Mouse (Mus musculus): Measurements from ENCODE around the gene Ube2z.
A peak's percentile ranks its signal among the peaks of the same experiment; 100 is the strongest.

The Ube2z gene

DNA sequence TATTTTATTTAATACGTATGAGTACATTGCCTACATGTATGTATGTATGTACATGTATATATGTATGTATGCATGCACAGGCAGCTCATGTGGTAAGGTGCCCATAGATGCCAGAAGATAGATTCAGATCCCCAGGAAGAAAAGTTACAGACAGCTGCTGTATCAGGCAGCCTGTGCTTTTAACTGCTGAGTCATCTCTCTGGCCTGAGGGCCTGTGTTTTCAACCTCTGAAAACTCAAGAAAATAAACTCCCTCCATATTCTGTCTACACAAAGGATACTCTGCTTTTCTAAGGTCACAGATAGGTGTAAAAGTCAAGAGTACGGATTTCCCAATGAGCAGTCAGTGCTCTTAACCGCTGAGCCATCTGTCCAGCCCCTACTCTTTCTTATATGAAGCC, 14.3 kb downstream of the Ube2z start:
- no peak for DNase-seq

DNA sequence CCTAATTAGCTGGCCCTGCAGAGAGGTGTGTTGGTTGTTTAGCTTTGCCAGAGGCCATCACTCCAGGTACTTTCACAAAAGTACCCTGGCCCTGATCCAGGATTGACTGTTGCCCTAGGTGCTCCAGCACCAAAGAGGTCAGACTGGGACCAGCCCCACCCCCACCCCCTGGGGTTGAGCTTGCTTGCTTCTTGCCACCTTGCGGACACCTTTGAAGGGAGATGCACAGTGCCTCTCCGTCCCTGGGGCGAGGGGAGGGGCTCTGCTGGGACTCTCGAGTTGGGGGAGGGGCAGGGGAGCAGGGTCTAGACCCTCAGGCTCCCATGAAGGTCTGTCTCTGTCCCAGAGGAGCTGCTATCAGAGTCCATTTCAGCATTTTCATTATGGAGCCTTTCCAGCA, 15.2 kb downstream of the Ube2z start:
- no peak for DNase-seq

DNA sequence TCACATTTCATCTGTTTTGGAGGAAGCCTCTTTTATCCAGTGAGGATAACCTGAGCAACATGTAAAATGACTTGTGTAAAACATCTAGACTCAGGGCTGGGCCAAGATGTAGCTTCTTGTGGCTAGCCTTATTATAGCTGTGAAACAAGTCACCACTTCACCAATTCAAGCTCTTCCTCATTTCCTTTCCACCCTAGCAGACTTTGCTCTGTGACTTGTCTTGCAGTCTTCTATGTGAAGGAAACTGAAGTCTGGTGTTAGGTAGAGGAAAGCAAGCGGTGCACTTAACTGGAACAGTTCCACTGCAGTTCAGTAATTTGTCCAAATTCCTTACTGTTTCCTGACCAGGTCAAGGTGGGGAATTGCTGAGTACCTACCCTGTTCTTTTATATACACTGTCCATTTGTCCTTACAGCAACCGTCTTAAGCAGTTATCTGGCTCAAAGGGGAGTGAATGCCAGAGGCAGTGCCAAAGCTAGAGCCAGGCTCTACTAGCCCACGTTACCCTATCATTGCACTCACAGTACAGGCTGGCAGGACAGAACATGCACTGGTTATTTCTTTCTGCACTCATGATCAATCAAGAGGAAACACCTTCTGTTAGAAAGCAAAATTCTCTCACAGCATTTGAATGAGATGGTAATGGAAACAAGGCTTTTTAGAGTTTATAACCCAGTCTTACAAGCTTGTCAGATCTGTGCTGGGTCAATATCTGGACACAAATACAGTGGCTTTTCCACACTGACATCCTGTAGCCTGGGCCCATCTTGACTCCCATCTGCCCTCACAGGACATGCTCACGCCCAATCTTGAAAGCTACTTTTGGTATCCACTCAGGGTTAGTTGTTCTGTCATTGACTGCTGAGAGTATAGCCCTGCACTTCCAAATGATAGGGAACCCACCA, 17.5 kb downstream of the Ube2z start:
- no peak for DNase-seq

DNA sequence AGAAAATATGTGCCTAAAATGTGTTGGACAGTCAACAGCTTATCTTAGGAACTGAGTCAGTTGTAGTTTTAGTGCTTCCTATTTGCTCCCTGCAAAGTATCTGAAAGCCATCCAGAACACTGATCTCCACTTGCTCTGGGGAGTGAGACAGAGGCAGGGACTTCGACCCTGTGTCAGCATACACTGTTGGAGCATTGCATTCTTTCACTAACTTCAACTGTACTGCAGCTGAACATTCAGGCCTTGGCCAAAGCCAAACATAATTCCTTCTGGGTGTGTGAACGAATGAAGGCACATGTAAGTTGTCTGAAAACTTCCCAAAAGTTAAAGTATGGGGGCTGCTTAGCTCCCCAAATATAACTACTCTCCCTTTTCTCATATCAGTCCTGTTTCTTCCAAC, 18.4 kb downstream of the Ube2z start:
- DNase-seq = no peak

DNA sequence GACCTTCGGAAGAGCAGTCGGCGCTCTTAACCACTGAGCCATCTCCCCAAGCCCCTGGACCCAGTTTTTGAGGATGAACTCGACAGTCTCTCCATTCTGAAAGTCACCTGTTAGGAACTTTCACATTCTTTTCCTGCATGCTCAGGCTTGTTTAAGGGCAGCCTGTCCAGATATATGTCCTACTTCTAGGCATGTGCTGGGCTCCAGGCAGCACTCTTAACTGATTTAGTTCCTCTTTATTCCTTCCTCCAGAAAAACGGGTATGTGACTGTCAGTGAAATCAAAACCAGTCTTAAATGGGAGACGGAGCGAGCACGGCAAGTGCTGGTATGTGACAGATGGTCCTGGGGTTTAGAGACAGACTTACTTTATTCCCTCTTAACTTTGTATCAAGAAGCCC, 19.2 kb downstream of the Ube2z start:
- no peak for DNase-seq

DNA sequence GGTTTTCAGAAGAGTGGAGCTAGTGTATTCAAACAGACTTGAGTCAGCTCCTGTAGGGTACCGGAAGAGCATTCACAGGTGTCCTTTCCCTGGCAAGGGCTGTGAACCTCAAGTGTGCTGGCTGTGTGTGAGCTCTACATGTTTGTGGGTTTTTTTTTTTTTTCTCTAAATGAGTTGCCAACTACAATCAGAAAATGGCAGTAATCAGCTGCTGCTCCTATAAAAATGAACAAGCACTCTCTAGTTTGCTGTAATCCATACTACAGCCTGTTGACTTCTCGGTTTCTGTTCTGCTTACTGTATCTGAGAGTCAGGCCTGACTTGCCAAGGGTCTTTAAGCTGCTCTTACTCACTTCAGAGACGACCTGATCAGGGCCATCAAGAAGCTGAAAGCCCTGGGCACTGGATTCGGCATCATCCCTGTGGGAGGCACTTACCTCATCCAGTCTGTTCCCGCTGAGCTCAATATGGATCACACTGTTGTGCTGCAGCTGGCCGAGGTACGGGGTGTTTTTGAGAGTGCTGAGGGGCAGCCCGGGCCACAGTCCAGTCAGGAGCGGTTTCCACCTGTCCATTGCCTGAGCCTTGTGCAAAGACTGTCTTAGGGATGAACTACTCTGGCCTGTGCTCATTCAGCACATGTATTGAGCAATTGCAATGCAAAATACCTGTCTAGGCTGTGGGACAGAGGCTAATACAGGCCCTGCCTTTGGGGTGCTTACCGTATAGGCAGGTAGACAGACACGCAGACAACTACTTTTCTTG, 20.2 kb downstream of the Ube2z start:
- no peak for DNase-seq

DNA sequence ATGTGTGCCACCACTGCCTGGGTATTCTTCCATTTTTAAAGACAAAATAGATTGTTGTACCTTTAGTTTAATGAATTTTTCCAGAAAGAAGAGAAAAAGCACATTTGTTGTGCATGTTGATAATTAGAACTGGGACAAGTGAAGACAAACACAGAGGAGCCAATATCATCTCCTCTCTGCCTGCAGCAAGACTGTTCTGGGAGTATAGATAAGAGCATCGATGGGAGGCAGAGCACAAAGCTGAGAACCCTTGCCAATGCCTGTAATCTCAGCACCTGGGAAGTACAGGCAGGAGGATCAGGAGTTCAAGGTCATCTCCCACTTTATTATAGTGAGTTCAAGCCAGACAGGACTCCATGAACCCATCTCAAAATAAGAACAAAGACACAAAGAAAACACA, 26.6 kb downstream of the Ube2z start:
- DNase-seq = no peak

DNA sequence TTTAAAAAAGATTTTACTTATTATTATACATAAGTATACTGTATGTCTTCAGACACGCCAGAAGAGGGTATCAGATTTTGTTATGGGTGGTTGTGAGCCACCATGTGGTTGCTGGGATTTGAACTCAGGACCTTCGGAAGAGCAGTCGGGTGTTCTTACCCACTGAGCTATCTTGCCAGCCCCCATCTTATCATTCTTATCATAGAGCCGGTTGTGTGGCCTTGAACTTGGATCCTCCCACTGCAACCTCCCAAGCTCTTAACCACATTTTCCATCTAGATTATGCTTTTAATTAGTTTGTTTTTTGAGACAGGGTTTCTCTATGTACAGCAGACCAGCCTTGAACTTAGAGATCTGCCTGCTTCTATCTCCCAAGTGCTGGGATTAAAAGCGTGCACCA, 27.7 kb downstream of the Ube2z start:
- no peak for DNase-seq

DNA sequence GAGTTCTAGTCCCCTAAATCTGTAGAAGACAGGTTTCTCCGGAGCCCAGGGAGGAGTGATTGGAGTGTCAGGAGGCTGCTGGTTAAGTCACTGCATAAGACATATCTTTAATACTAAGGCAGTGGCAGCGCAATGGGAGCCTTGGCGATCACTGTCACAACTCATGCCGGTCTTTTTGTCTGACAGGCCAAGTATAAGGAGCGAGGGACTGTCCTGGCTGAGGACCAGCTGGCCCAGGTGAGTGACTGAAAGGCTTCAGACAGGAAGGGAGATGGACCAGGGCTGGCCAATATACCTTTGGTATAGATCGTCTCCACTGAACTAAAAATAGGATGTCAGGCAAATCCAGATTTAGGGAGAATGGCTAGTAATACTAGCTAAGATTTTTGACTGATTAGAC, 30.1 kb downstream of the Ube2z start:
- no peak for DNase-seq

DNA sequence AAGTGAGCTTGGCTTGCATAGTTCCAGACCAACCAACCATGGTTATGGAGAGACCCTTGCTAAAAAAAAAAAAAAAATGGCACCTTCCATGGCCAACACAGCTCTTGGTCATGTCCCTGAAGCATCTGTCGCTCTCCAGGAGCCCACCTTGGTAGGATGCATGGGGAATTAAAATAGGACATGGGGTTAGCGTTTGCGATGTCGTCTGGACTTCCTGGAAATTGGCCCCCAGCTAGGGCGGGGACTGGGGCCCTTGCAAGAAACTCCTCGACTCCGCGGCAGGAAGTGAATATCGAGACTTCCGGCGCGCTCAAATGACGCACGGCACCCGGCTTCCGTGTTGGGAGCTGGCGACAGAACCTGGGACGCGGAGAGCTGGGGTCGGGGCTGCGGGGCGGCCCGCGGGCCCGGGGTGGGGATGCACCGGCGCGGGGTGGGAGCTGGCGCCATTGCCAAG, 30.6 kb downstream of the Ube2z start, which contains the start of gene Snf8:
Gene Snf8, plus strand, starts transcription at position 290 of the 457 bp plus-strand sequence.
- DNase-seq = peak; percentile 97

DNA sequence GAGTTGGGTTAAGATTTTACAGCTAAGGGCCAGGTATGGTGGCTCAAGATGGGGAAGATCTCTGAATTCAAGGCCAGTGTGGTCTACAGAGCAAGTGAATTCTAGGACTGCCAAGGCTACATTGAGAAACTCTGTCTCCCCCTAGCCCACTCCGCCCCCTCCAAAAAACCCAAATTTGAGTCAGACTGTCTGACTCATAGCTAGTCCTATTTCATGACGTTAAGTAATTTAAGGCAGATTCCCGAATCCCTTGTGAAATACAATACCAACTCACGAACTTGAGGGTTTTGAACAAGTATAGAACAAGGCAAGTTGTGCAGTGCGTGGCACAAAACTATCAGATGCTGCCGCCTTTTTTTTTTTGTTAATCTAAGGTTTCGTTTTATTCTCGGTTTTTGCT, 31.1 kb downstream of the Ube2z start:
- no peak for DNase-seq

DNA sequence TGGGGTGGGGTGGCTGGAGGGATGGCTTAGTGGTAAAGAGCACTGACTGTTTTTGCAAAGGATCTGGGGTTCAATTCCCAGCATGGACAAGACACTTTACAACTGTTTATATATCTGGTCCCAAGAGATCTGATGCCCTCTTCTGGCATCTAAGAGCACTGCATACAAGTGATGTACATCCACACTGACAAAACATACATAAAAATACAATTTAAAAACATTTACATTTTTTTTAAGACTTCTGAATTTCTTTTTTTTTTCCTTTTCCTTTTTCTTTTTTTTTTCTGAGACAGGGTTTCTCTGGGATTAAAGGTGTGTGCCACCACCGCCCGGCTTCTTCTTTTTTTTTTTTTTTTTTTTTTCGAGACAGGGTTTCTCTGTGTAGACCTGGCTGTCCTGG, 31.9 kb downstream of the Ube2z start:
- no peak for DNase-seq

DNA sequence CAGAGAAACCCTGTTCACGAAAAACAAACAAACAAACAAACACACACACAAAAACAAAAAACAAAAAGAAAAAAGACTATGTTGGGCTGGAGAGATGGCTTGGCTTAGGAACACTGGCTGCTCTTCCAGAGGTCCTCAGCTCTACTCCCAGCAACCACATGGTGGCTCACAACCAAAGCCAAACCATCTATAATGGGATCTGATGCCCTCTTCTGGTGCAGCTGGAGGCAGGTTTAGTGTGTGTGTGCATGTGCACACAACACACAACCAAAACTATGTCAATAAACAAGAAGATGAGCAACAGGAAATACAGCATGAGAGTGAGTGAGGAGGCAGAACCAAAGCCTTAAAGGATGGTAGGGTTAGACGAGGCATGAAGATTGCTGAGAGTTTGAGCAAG, 33.5 kb downstream of the Ube2z start:
- DNase-seq = no peak

DNA sequence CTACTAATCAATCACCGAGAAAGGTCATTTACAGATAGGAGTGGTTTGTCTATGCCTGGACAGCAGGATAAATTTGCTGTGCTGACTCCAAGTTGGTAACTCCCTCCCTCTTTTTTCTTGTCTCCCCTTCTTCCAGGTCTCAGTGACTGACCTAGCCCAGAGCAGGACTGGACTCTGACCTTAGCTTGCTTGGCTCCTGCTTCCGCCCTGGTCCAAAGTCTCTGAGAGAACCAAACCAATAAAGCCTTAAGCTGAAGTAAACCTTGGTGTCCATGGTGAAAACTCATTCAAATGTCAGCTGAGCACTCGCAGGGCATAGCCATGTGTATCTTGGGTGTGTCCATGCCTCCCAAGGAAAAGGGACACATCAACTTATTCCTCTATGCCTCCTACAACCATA, 34.6 kb downstream of the Ube2z start:
- no peak for DNase-seq

DNA sequence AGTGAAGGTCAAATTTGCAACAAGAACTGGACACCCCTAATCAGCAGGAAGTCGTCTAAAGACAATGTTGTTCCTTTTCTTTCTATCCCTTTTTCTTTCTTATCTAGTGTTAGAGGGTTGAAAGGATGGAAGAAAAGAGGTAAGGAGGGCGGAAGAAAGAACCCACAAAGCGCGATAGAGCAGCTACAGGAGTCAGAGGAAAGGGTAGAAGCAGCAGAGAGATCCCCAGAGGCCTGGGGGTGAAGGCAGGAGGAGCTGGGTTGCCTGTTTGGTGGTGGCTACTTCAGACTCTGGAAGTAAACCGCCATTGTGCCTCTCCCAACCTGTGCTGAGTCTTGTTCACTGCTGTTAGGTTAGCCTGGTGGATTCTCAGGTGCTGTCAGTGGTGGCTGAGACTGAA, 37.1 kb downstream of the Ube2z start:
- DNase-seq = no peak

DNA sequence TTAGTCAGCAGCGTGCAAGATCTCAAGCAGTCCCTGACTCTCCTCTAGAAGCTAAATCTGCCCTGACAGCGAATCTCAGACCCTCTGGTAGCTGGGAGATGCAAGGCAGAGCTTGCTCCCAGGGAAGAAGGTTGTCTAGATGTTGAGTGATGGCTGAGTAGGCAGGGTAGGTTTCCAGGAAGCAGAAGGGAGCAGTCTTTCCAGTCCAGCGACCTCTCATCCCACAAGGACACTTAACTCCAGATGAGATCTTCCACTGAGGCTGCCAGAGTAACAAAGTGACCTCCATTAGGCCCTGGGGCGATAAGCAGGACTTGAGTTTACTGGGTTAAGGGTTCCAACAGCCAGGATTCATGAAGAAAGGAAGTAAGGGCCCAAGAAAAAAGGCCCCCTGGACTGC, 44.6 kb downstream of the Ube2z start:
- no peak for DNase-seq

DNA sequence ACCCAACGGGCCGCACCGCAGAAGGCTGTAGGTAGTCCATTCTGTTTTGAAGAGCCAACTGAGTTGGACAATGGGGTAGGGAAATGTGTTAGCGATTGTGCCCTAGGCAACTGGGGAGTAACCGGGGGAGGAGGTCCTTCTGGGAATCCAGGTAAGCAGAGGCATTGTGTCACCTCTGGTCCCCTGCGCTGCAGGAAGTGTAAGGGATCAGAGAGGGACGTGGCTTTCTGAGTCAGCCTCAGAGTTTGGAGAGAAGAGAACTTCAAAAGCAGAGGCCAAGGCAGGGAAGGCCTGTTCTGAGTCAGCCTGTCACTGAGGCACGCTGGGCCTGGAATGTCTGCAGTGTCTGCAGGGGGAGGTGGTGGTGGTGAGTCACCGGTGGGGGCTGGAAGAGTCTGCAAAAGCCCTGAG, 47.2 kb downstream of the Ube2z start:
- no peak for DNase-seq

DNA sequence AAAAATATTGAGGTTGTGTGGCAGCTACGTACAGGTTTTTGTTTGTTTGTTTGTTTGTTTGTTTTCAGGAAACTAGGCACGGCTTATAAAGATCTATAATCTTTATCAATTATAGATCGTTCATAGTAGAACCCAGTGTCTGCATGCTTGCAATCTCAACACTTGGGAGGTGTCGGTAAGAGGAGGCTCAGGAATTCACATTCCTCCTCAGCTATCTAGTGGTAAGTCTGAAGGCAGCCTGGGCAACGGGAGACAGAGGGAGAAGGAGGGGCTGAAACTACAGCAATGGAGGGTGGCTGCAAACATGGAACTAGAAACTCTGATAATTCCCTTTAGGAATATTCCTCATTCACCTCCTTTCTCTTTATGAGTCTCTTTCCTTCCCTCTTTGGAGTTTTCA, 49.8 kb downstream of the Ube2z start:
- no peak for DNase-seq

DNA sequence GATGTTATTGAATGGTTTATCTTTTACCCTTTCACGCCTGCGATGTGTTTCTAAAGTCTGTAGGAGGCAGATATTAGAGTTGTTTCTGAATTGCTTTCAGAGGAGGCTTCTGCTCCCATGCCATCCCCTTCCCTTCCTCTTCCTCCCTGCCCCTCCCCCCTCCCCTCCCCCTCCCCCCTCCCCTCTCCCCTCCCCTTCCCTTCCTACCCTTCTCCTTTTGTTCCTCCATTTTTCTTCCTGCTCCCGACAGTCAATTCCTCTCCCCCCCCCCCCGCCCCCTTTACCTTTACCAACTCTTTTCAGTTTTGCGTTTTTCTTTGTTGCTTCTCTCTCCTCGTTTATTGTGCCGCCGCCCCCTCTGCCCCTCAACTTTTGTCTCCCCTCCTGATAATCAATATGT, 53.2 kb downstream of the Ube2z start:
- DNase-seq = no peak

DNA sequence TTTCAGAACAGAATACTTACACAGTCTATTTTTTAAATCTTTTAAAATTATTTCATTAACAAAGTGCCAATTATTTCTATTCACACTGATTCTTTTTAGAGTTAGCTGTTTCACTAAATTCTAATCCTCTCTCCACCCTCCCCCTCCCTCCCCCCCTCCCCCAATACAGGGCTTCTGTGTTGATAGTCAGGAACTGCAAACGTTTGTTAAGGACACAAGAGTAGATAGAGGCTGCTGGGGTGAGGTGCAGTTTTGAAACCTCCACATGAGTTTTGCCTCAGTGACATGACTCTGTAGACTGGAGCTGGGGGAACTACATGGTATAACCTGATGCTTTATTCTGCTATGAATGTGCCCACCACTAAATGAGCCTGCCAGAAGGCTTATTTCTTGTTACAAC, 56.4 kb downstream of the Ube2z start:
- no peak for DNase-seq

DNA sequence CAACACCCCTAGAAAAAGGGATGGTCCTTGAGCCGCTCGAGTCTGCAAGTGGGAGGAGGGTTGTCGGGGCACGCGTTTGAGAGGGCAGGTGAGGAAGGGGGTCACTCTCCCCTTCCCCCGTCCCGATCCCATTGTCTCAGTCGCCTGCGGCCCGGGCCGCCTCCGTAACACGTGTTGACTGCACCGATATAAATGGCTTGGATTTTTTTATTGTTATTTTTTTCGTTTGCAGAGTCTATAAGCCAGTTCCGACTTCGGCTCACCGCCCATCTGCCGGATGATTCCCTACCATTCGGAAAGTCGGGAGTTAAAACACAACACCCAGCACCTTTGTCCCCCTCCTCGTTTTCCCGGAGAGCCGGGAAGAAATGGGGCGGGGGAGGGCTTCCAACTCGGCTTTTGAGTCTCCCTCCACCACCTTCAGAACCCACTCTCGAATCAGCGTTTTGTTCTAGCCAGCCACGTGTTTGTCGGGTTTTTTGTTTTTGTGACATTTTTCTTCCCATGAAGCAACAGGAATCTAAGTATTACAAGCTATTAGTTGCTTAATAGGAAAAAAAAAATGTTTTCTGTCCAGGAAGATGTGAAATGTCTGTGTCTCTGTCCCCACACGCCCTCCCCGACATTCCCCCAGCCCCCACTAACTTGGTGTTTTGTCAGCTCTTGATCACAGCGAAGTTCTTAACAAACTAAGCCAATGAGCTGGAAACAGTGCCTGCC, 57.5 kb downstream of the Ube2z start:
- DNase-seq = no peak

DNA sequence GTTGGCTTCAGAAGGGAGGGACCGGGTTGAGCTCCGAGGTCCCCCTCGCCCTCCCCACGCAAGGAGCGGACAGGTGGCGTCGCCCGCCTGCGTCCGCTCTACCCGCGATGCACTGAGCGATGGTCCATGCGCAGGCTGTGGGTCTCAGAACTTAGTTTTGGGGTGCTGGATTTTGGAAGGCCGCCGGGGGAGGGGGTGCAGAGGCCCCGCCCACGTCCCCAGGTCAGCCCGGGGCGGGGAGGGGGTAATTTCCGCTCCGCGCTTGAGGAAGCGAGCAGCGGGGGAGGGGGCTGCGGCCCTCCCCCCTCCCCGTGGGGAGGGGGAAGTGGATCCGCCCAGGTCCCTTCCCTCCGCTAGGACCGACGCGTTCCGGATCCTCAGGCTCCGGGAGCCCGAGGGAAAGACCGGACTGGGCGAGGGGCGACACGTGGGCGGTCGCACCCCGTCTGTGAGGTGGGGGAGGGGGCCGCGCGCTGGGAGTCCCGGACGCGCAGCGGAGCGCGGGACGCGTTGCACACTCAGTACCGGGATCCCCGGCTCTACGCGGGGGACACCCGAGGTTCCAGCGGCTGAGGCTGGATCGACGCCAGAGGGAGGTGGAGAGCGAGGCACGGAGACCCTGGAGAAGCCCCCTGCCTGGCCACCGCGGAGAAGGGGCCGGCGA, 58.2 kb downstream of the Ube2z start:
- no peak for DNase-seq

DNA sequence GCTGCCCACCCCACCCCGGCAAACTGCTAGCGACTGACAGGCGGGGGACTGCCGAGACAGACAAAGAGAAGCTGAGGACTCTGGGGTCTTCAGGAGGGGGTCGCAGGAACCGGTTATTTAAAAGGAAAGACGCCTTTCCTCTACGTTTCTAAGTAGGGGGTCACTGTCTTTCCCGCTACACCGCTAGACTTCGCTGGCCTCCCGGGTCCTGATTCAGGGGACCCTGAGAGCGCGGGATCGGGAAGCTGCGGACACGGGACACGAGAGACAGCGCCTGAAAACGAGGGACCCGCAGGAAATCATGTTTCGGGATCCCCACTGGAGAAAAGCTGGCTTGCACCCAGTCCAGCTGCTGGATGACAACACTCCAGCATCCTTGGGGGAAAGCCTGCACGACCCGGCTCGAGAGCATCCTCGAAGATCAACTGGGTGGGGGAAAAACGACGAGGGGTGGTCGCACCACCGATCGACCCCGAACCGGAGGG, 58.8 kb downstream of the Ube2z start:
- DNase-seq = no peak

Data from right cerebral cortex, postnatal 14 days (tissue).